Mouse (Mus musculus) T-helper 2 cell (primary cell): ENCODE measurements around the gene Hdgfl2.

Experiments used
- in situ Hi-C: fragments of 300-600 bp; cut with MboI, MseI; formaldehyde crosslinking; loops from one replicate; pipeline ENCODE4 v1.15.1; 2025; ENCODE audit warnings: high pct_unique_total_duplicates

The Hdgfl2 gene

GRCm38 (mm10) chr17:56124377-56125275 lies 45.2 kb downstream of the Hdgfl2 start:
- in situ Hi-C loops, result no loop called here

- in situ Hi-C loops, result no loop called here
These were observed 45.8 kb downstream of the Hdgfl2 start for GRCm38 (mm10) chr17:56125276-56125630.

GRCm38 (mm10) chr17:56126175-56126574 lies 46.7 kb downstream of the Hdgfl2 start:
- in situ Hi-C loops, result no loop called here

- in situ Hi-C loops, result no loop called here
These were observed 48.8 kb downstream of the Hdgfl2 start for GRCm38 (mm10) chr17:56128246-56128645.

- in situ Hi-C loops, result loop anchor here (5.0 kb wide), 1 partner anchor 126 kb away; the partner anchor contains the start of gene Fem1a
These were observed 51.7 kb downstream of the Hdgfl2 start for GRCm38 (mm10) chr17:56131136-56131535.

GRCm38 (mm10) chr17:56131814-56132213 lies 52.4 kb downstream of the Hdgfl2 start:
- in situ Hi-C loops, result loop anchor here (5.0 kb wide), 1 partner anchor 125 kb away; the partner anchor contains the start of gene Fem1a

- in situ Hi-C loops, result loop anchor here (5.0 kb wide), 1 partner anchor 125 kb away; the partner anchor contains the start of gene Fem1a
These were observed 53.2 kb downstream of the Hdgfl2 start for GRCm38 (mm10) chr17:56132661-56133060.

- in situ Hi-C loops, result loop anchor here (5.0 kb wide), 1 partner anchor 124 kb away; the partner anchor contains the start of gene Fem1a
These were observed 54.3 kb downstream of the Hdgfl2 start for GRCm38 (mm10) chr17:56133457-56134363.

GRCm38 (mm10) chr17:56134463-56134971 lies 55.1 kb downstream of the Hdgfl2 start:
- in situ Hi-C loops, result loop anchor here (5.0 kb wide), 1 partner anchor 123 kb away; the partner anchor contains the start of gene Fem1a

GRCm38 (mm10) chr17:56136558-56136957 lies 57.1 kb downstream of the Hdgfl2 start:
- in situ Hi-C loops, result no loop called here

- in situ Hi-C loops, result no loop called here
These were observed 58.6 kb downstream of the Hdgfl2 start for GRCm38 (mm10) chr17:56137839-56138613.

- in situ Hi-C loops, result no loop called here
These were observed 59.9 kb downstream of the Hdgfl2 start for GRCm38 (mm10) chr17:56139355-56139754.

GRCm38 (mm10) chr17:56139858-56140595 lies 60.6 kb downstream of the Hdgfl2 start, which contains the start of gene Sema6b:
Gene Sema6b (minus strand): TSS chr17:56140343.
- in situ Hi-C loops, result no loop called here

GRCm38 (mm10) chr17:56141702-56142605 lies 62.5 kb downstream of the Hdgfl2 start:
- in situ Hi-C loops, result no loop called here

- in situ Hi-C loops, result no loop called here
These were observed 65.1 kb downstream of the Hdgfl2 start for GRCm38 (mm10) chr17:56144546-56144945.

- in situ Hi-C loops, result no loop called here
These were observed 66.7 kb downstream of the Hdgfl2 start for GRCm38 (mm10) chr17:56146131-56146530.

GRCm38 (mm10) chr17:56147420-56147819 lies 68.0 kb downstream of the Hdgfl2 start:
- in situ Hi-C loops, result no loop called here

GRCm38 (mm10) chr17:56148280-56148679 lies 68.8 kb downstream of the Hdgfl2 start:
- in situ Hi-C loops, result no loop called here
